Mouse (Mus musculus) gonadal fat pad, adult 2 months (tissue): ENCODE measurements around the gene Tnxb. TPM values are rescaled to one million over a fixed set of nuclear protein-coding genes. Genes with fewer than 3 reads are reported as not detected.
"Not testable (repeated sequence)": the region's sequence is repeated elsewhere in the genome, so short reads cannot be mapped to it uniquely, and the experiment has no call there.

Experiments
- DNase-seq: peaks from one replicate; pipeline ENCODE4 v3.0.0-alpha.2; 2012; ENCODE audit warnings: low read depth
- polyA plus RNA-seq: library from polyadenylated mRNA; depleted of rRNA; stranded (reverse); fragments of >200 nt; gene quantifications from 2 replicates; pipeline ENCODE4 v1.2.3, GENCODE M21; 2012; rRNA removed

Tnxb gene
- polyA plus RNA-seq, 1 experiment = 42.7 TPM

DNA sequence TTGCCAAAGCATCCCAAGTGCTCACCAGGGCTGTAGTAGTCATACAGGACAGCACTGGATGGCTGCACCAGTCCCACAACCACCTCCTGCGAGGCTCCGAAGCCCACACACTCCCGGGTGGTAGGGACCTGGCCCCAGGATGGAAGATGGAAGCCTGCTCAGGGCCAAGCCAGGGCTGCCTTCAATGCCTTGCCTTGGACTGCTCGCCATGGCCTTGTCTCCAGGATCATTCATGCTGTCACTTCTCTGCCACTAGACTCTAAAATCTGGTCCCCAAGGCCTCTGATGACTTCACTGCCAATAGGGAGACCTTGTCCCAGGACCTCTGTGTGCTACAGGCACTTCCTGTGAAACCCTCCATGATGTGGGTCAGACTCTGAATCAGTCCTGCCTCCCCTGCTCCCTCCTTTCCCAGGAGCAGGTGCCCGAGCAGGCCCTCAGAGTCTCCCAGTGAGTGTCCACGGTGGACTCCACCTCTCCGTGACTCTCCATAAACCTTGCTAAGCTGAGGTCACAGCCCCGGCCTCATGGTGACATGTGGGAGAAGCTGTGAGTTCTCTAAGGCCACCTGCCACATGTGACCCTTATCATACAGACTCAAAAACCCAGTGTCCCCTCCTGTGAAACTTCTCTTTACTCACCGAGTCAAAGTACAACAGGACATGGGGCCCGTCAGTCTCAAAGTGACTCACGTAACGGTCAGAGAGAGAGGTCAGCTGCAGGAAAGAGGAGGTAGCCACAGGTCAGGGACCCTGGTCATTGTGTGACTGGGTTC lies 59.6 kb downstream of the Tnxb start:
- not testable (repeated sequence) for DNase-seq

GRCm38 (mm10) chr17:34737466-34737865 lies 67.1 kb downstream of the Tnxb start:
- DNase-seq = not testable (repeated sequence)

GRCm38 (mm10) chr17:34739708-34740107 lies 69.4 kb downstream of the Tnxb start:
- DNase-seq = not testable (repeated sequence)

DNA sequence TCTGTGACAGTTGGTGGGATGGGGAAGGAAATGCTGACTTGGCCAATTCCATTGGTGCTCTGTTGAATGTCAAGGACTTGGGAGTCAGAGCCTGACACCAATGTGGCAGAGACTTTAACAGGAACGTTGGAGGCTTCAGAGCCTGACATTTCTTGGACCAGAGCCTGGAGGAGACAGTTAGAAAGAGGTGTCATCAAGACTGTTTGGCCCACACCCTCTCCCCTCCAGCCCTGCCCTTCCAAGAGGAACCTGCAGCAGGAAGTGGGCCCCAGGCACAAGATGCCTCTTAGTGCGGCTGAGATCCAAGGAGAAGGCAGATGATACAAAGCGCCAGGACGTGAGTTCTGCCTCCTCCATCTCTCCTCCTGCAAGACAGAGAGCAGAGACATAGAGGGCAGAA lies 69.9 kb downstream of the Tnxb start:
- DNase-seq = no peak

DNA sequence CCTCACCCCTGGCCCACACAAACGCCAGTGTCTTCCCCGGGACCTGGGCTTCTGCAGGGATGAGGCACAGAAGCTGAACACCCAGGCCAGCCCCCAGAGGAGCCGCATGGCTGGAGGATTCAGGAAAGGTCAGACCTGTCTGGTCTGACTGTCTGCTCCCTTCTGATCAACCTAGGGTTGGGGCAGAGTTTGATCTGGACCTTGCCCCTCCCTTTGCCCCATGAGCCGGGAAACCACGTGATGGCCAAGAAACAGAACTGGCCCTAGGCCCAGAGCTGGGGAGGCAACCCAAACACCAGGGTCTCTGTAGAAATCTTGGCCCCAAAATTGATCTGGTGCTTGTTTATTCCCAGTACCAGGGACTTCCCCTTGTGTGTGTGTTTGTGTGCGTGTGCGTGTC lies 73.4 kb downstream of the Tnxb start, which contains the start of gene C4b:
C4b (minus strand) TSS at position 164 of the 400 bp plus-strand sequence.
- no peak for DNase-seq

DNA sequence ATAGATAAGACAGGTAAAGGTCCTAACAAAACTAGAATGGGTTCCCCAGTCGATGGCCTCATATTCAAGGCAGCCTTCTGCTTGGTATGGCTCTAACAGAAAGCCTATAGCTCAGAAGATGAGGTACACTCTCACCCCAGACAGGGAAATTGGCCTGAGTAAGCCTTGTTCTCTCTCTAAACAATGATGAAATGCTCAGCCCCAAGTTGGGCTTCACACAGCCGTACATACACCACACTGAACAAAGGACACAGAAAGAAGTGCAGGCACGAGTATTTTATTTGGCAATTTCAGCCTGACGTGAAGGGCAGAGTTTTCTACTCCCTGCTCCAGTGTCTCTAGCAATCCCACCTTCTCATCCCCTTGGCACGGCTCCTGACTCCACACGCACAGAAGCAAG lies 73.9 kb downstream of the Tnxb start:
- DNase-seq = no peak

- DNase-seq = not testable (repeated sequence)
Measured at GRCm38 (mm10) chr17:34744611-34745010, 74.3 kb downstream of the Tnxb start.

DNA sequence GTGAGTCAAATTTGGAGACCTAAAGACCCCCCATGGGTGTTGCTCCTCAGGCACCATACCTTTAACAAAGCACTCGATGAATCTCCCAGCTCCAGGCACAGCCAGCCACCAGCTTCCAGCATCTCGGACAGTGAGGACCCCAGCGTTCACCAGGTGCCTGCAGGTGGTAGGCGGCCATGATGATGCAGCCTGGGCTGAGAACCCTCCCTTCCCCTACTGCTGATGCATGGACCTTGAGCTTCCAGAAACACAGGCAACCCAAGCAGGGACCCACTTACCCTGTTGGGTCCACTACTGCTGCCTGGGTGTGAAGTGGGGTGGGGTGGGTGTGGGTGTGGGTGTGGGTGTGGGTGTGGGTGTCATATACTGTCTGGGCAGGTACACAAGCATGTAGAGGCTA lies 74.8 kb downstream of the Tnxb start:
- DNase-seq = not testable (repeated sequence)

DNA sequence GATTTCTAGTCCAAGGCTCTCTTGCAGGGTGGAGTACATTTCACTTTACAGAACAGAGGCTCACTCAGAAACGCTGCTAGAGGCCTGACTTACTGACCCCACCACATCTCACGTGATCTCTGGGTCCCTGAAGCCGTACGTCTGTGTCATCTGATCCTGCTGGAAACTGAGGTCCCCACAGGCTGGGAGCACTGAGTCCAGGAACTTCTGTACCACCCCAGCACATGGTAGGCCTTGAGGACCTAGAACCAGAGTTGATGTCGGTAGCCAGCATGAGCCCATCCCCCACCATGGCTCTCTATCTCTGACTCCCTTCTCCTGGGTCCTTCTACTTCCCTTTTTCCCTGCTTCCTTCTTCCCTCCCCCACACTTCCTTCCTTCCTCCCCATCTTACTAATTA lies 76.2 kb downstream of the Tnxb start:
- no peak for DNase-seq

DNA sequence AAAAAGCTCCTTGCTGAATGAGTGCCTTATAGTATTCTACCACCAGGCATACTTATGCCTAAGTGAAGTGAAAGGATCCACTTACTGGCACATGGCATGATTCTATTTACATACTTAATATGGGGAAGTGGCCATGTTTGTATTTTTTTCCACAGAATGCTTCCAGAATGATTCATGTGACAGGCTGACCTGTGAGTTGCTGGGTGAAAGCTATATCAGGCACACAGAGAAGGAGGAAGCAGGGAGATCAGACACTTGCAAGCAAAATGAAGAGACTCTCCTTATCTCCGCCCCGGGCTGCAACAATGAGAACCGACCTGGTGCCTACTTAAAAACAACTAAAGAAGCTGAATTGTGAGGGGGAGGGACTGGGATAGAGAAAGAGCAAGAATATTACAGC lies 91.1 kb downstream of the Tnxb start:
- DNase-seq = no peak

Other genes with a start within 250 kb of the Tnxb start
- 0.11 TPM in 1 of 2 replicates, not detected in the other for gene Btnl4, start 193.2 kb upstream of the Tnxb start, polyA plus RNA-seq
- gene Btnl6, start 153.2 kb upstream of the Tnxb start, polyA plus RNA-seq = not detected in 2 replicates
- 18.2 and 28.9 TPM in 2 replicates for gene Notch4, start 106.3 kb upstream of the Tnxb start, polyA plus RNA-seq
- 10.0 and 10.1 TPM in 2 replicates for gene Gpsm3, start 80.7 kb upstream of the Tnxb start, polyA plus RNA-seq
- gene Pbx2, start 79.3 kb upstream of the Tnxb start, polyA plus RNA-seq = 51.3 and 59.8 TPM in 2 replicates
- gene Ager, start 72.7 kb upstream of the Tnxb start, polyA plus RNA-seq = 5.3 and 5.5 TPM in 2 replicates
- gene Rnf5, start 66.8 kb upstream of the Tnxb start, polyA plus RNA-seq = 99.2 and 108 TPM in 2 replicates
- gene Agpat1, start 66.3 kb upstream of the Tnxb start, polyA plus RNA-seq = 204 and 232 TPM in 2 replicates
- 3.6 and 5.3 TPM in 2 replicates for gene Egfl8, start 54.6 kb upstream of the Tnxb start, polyA plus RNA-seq
- 49.6 and 62.9 TPM in 2 replicates for gene Ppt2, start 42.0 kb upstream of the Tnxb start, polyA plus RNA-seq
- gene Prrt1, start 41.0 kb upstream of the Tnxb start, polyA plus RNA-seq = 15.8 and 28.1 TPM in 2 replicates
- 2.9 and 9.3 TPM in 2 replicates for gene Fkbpl, start 25.8 kb upstream of the Tnxb start, polyA plus RNA-seq
- 87.4 and 87.8 TPM in 2 replicates for gene Atf6b, start 23.4 kb upstream of the Tnxb start, polyA plus RNA-seq
- gene C4b, start 73.3 kb downstream of the Tnxb start, polyA plus RNA-seq = 138 and 171 TPM in 2 replicates
- gene Cyp21a1, start 134.0 kb downstream of the Tnxb start, polyA plus RNA-seq = 0.28 and 0.29 TPM in 2 replicates
- 37.7 and 59.7 TPM in 2 replicates for gene Stk19, start 166.4 kb downstream of the Tnxb start, polyA plus RNA-seq
- gene Dxo, start 166.5 kb downstream of the Tnxb start, polyA plus RNA-seq = 62.6 and 64.9 TPM in 2 replicates
- gene Skiv2l, start 179.7 kb downstream of the Tnxb start, polyA plus RNA-seq = 91.1 and 93.8 TPM in 2 replicates
- gene Nelfe, start 179.9 kb downstream of the Tnxb start, polyA plus RNA-seq = 53.8 and 77.2 TPM in 2 replicates
- 70.2 and 140 TPM in 2 replicates for gene Cfb, start 192.0 kb downstream of the Tnxb start, polyA plus RNA-seq
- 14.5 and 14.8 TPM in 2 replicates for gene Zbtb12, start 208.9 kb downstream of the Tnxb start, polyA plus RNA-seq
- gene Gm20547, start 211.5 kb downstream of the Tnxb start, polyA plus RNA-seq = not detected in 2 replicates
- 54.9 and 69.0 TPM in 2 replicates for gene C2, start 227.7 kb downstream of the Tnxb start, polyA plus RNA-seq
- 230 TPM in 2 replicates for gene Ehmt2, start 227.9 kb downstream of the Tnxb start, polyA plus RNA-seq
- gene Slc44a4, start 243.9 kb downstream of the Tnxb start, polyA plus RNA-seq = 48.4 and 50.0 TPM in 2 replicates